Mouse (Mus musculus): ENCODE measurements around the gene Mlxip. TPM values are rescaled to one million over a fixed set of nuclear protein-coding genes. Genes with fewer than 3 reads are reported as not detected.

Mlxip gene
- 17.1 and 20.6 TPM in 2 replicates for polyA plus RNA-seq (2015; fragmentation: Nextera tagmentation; extraction: Ambion mirVana)

GRCm38 (mm10) chr5:123394303-123394956, at the start of gene Mlxip:
TSS of gene Mlxip (plus strand) at chr5:123394798.
- Histone ChIP-seq H3K4me3 (peak within 1 kb of the TSS; percentile 96), H3K9ac (peak within 1 kb of the TSS; percentile 95), H3K27me3 (no peaks in the 10 kb centered on the region), H3K4me2 (peak within 1 kb of the TSS; percentile 93), H3K27ac (peak within 1 kb of the TSS; percentile 88), H3K36me3 (no peaks in the 10 kb centered on the region), H3K9me3 (no peaks in the 10 kb centered on the region), H3K4me1 (peaks cover 47% of the 10 kb centered on the region)
- under 1% methylated on average over 50 of the region's 50 CpGs for WGBS
- peak; percentile 99 for ATAC-seq (ENCODE audit: borderline replicate concordance, extremely low read depth, low FRiP score, low TSS enrichment)

GRCm38 (mm10) chr5:123344963-123345852, 49.4 kb upstream of the Mlxip start:
- no peaks in the 10 kb centered on the region for H3K9me3 ChIP-seq
- H3K27me3 ChIP-seq: no peaks in the 10 kb centered on the region
- peaks cover 30% of the 10 kb centered on the region for H3K4me1 ChIP-seq
- peak overlapping the region; percentile 94 for H3K9ac ChIP-seq
- H3K27ac ChIP-seq: peak overlapping the region; percentile 99
- peak overlapping the region; percentile 81 for H3K4me2 ChIP-seq
- peak; percentile 56 for ATAC-seq (ENCODE audit: borderline replicate concordance, extremely low read depth, low FRiP score, low TSS enrichment)
- H3K36me3 ChIP-seq: no peaks in the 10 kb centered on the region
- peak overlapping the region; percentile 96 for H3K4me3 ChIP-seq
- 1% methylated on average over 71 of the region's 87 CpGs for WGBS

GRCm38 (mm10) chr5:123345853-123346654, 48.5 kb upstream of the Mlxip start:
- Histone ChIP-seq H3K9ac (peak overlapping the region; percentile 94), H3K27me3 (no peaks in the 10 kb centered on the region), H3K4me2 (peak overlapping the region; percentile 81), H3K27ac (peak overlapping the region; percentile 99), H3K36me3 (no peaks in the 10 kb centered on the region), H3K4me3 (peak overlapping the region; percentile 96), H3K9me3 (no peaks in the 10 kb centered on the region), H3K4me1 (peaks cover 34% of the 10 kb centered on the region)
- WGBS: 1% methylated on average over 22 of the region's 22 CpGs
- peak; percentile 43; the same call in 1 of the 2 replicates for ATAC-seq (ENCODE audit: borderline replicate concordance, extremely low read depth, low FRiP score, low TSS enrichment)

- Histone ChIP-seq H3K27me3 (no peaks in the 10 kb centered on the region), H3K4me1 (peaks cover 34% of the 10 kb centered on the region)
Measured at GRCm38 (mm10) chr5:123346701-123347270, 47.8 kb upstream of the Mlxip start.

GRCm38 (mm10) chr5:123347985-123348384, 46.6 kb upstream of the Mlxip start:
- peaks cover 37% of the 10 kb centered on the region for H3K4me1 ChIP-seq
- 69% methylated on average over 2 of the region's 2 CpGs for WGBS
- H3K36me3 ChIP-seq: no peaks in the 10 kb centered on the region
- ATAC-seq (ENCODE audit: borderline replicate concordance, extremely low read depth, low FRiP score, low TSS enrichment): no peak
- H3K4me2 ChIP-seq: no peak overlapping the region
- H3K27ac ChIP-seq: no peak overlapping the region
- no peak overlapping the region for H3K4me3 ChIP-seq
- H3K27me3 ChIP-seq: no peaks in the 10 kb centered on the region
- no peaks in the 10 kb centered on the region for H3K9me3 ChIP-seq
- no peak overlapping the region for H3K9ac ChIP-seq

More at GRCm38 (mm10) chr5:123346701-123347270, 47.8 kb upstream of the Mlxip start:
- Histone ChIP-seq H3K4me2 (peak overlapping the region; percentile 81), H3K36me3 (no peaks in the 10 kb centered on the region), H3K9ac (peak overlapping the region; percentile 41), H3K27ac (peak overlapping the region; percentile 99), H3K4me3 (peak overlapping the region; percentile 96), H3K9me3 (no peaks in the 10 kb centered on the region)
- no peak for ATAC-seq (ENCODE audit: borderline replicate concordance, extremely low read depth, low FRiP score, low TSS enrichment)
- 56% methylated on average over 7 of the region's 7 CpGs for WGBS

GRCm38 (mm10) chr5:123350386-123350785, 44.2 kb upstream of the Mlxip start:
- Histone ChIP-seq H3K4me1 (peaks cover 35% of the 10 kb centered on the region), H3K9me3 (no peaks in the 10 kb centered on the region), H3K36me3 (peaks cover 3% of the 10 kb centered on the region), H3K4me3 (no peak overlapping the region), H3K9ac (no peak overlapping the region), H3K27me3 (no peaks in the 10 kb centered on the region), H3K4me2 (no peak overlapping the region), H3K27ac (no peak overlapping the region)
- 55% methylated on average over 10 of the region's 10 CpGs for WGBS
- no peak for ATAC-seq (ENCODE audit: borderline replicate concordance, extremely low read depth, low FRiP score, low TSS enrichment)

- ATAC-seq (ENCODE audit: borderline replicate concordance, extremely low read depth, low FRiP score, low TSS enrichment): peak; percentile 66; the same call in 1 of the 2 replicates
Measured at GRCm38 (mm10) chr5:123355918-123356317, 38.7 kb upstream of the Mlxip start.

GRCm38 (mm10) chr5:123357253-123357652, 37.3 kb upstream of the Mlxip start:
- ATAC-seq (ENCODE audit: borderline replicate concordance, extremely low read depth, low FRiP score, low TSS enrichment): no peak
- Histone ChIP-seq H3K27ac (no peak overlapping the region), H3K36me3 (peaks cover 64% of the 10 kb centered on the region), H3K27me3 (no peaks in the 10 kb centered on the region), H3K9me3 (no peaks in the 10 kb centered on the region), H3K4me2 (no peak overlapping the region), H3K9ac (no peak overlapping the region), H3K4me3 (no peak overlapping the region), H3K4me1 (peaks cover 17% of the 10 kb centered on the region; the same call in 1 of the 2 replicates)
- WGBS: 87% methylated on average over 4 of the region's 4 CpGs

More at GRCm38 (mm10) chr5:123355918-123356317, 38.7 kb upstream of the Mlxip start:
- Histone ChIP-seq H3K4me3 (no peak overlapping the region), H3K9me3 (no peaks in the 10 kb centered on the region), H3K27ac (peak overlapping the region; percentile 64), H3K4me2 (peak overlapping the region; percentile 12; the same call in 1 of the 2 replicates), H3K27me3 (no peaks in the 10 kb centered on the region), H3K9ac (no peak overlapping the region), H3K36me3 (peaks cover 50% of the 10 kb centered on the region), H3K4me1 (peaks cover 17% of the 10 kb centered on the region; the same call in 1 of the 2 replicates)
- WGBS: 55% methylated on average over 11 of the region's 11 CpGs

- Histone ChIP-seq H3K9ac (no peak overlapping the region), H3K9me3 (no peaks in the 10 kb centered on the region), H3K4me1 (peaks cover 13% of the 10 kb centered on the region), H3K4me2 (no peak overlapping the region), H3K36me3 (peaks cover 75% of the 10 kb centered on the region), H3K27ac (no peak overlapping the region), H3K27me3 (no peaks in the 10 kb centered on the region), H3K4me3 (no peak overlapping the region)
- WGBS: 88% methylated on average over 6 of the region's 6 CpGs
- no peak for ATAC-seq (ENCODE audit: borderline replicate concordance, extremely low read depth, low FRiP score, low TSS enrichment)
Measured at GRCm38 (mm10) chr5:123359431-123359830, 35.2 kb upstream of the Mlxip start.

- H3K9me3 ChIP-seq: no peaks in the 10 kb centered on the region
- H3K4me3 ChIP-seq: no peak overlapping the region
- H3K4me1 ChIP-seq: peaks cover 7% of the 10 kb centered on the region
- ATAC-seq (ENCODE audit: borderline replicate concordance, extremely low read depth, low FRiP score, low TSS enrichment): no peak
- H3K36me3 ChIP-seq: peaks cover 59% of the 10 kb centered on the region
- no peak overlapping the region for H3K9ac ChIP-seq
- no peak overlapping the region for H3K27ac ChIP-seq
- H3K27me3 ChIP-seq: no peaks in the 10 kb centered on the region
- no peak overlapping the region for H3K4me2 ChIP-seq
- 84% methylated on average over 4 of the region's 4 CpGs for WGBS
Measured at GRCm38 (mm10) chr5:123362911-123363310, 31.7 kb upstream of the Mlxip start.
